Mouse (Mus musculus) lung, embryonic 14.5 days (tissue): Measurements from ENCODE around the gene Adamts3. TPM values are rescaled to one million over a fixed set of nuclear protein-coding genes. Genes with fewer than 3 reads are reported as not detected.

Experiments used
- ATAC-seq: fragments of 200-750 bp; cut with Nextera tagmentation; 2 replicates; pipeline ENCODE4 v1.8.0; 2017; ENCODE audit warnings: mild to moderate bottlenecking, moderate TSS enrichment, moderate library complexity; ENCODE audit not compliant: insufficient read depth
- DNase-seq: peaks from one replicate; pipeline ENCODE4 v3.0.0-alpha.2; 2015
- H3K27ac ChIP-seq: fragments of 300-500 bp; sonication (generic); 2 replicates; pipeline ENCODE4 v1.5.1; 2014; ENCODE audit warnings: low read depth, mild to moderate bottlenecking, moderate library complexity
- H3K27me3 ChIP-seq: fragments of 300-500 bp; sonication (generic); 2 replicates; pipeline ENCODE4 v1.6.1; 2014; ENCODE audit warnings: low read length, control low read depth; ENCODE audit not compliant: insufficient read depth
- H3K36me3 ChIP-seq: fragments of 300-500 bp; sonication (generic); 2 replicates; pipeline ENCODE4 v1.6.1; 2014; ENCODE audit warnings: control low read depth; ENCODE audit not compliant: insufficient read depth
- H3K4me1 ChIP-seq: fragments of 300-500 bp; sonication (generic); 2 replicates; pipeline ENCODE4 v1.6.1; 2014; ENCODE audit warnings: antibody characterized with exemption, control low read depth; ENCODE audit not compliant: insufficient read depth
- H3K4me2 ChIP-seq: fragments of 300-500 bp; sonication (generic); 2 replicates; pipeline ENCODE4 v1.6.1; 2014; ENCODE audit warnings: mild to moderate bottlenecking
- H3K4me3 ChIP-seq: fragments of 300-500 bp; sonication (generic); 2 replicates; pipeline ENCODE4 v1.5.1; 2014; ENCODE audit warnings: low read depth, low read length
- H3K9ac ChIP-seq: fragments of 300-500 bp; sonication (generic); 2 replicates; pipeline ENCODE4 v1.6.1; 2014
- H3K9me3 ChIP-seq: fragments of 300-500 bp; sonication (generic); 2 replicates; pipeline ENCODE4 v1.6.1; 2016; ENCODE audit warnings: low read depth, low read length, control low read depth
- CTCF ChIP-seq: IDR thresholded peaks from 2 replicates; pipeline ENCODE4 v1.5.1; 2016; ENCODE audit warnings: antibody characterized with exemption, low read depth
- WGBS: fragments of 180-500 bp; shearing (Covaris S2); extraction: QIAGEN DNeasy Blood & Tissue Kit; methylation state at CpG from one replicate; pipeline ENCODE4 v1.1.7; 2014; 5-methylcytosine and 5-hydroxymethylcytosine counted together
- polyA plus RNA-seq: library from polyadenylated mRNA; unstranded; fragments of >200 nt; fragmentation: Nextera tagmentation; extraction: Ambion mirVana; gene quantifications from 2 replicates; pipeline ENCODE4 v1.2.1, GENCODE M21; 2014

Gene Adamts3
- polyA plus RNA-seq, 1 experiment from 2014 or later = 5.9 TPM

DNA sequence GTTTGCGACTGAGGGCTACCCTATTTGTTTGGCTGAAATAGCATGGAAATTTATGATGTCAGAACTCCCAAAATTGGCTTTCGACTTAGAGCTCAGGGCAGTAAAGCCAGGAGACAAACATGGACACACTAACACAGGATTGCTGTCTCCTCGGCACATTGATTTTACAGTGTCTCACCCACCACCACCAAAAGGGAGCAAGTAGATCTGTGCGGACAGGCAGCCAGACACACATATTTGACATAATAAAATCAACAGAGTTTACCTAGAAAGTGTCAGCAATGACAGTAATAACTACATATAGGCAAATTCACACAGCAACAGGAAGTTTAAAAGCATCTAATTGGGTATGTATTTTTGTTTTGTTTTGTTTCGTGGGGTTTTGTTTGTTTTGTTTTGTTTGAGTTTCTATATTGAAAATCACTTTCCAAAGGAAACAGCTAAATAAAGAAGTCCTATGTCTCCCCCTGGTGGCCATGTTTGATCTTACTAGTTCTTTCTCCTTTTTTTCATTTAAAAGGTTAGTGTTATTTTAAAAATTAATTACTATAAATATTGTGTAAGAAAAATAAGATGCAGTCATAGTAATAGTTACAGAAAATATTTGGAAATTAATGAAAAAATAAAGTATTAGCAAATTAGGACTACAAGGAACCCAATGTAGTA is 203.1 kb downstream of the Adamts3 start:
- 53% methylated on average over 5 of the region's 5 CpGs for WGBS
- peak; percentile 94 for DNase-seq
- H3K4me3 ChIP-seq = no peak overlapping the region
- H3K36me3 ChIP-seq = no peaks in the 10 kb centered on the region
- ATAC-seq = 0 out of 2 replicates have a peak, but pooled peaks have one; percentile 28
- TF ChIP-seq CTCF = peak; percentile 60
- H3K4me1 ChIP-seq = no peaks in the 10 kb centered on the region
- no peak overlapping the region for H3K4me2 ChIP-seq
- H3K27ac ChIP-seq = no peak overlapping the region
- H3K9ac ChIP-seq = no peak overlapping the region
- no peaks in the 10 kb centered on the region for H3K27me3 ChIP-seq
- no peaks in the 10 kb centered on the region for H3K9me3 ChIP-seq

DNA sequence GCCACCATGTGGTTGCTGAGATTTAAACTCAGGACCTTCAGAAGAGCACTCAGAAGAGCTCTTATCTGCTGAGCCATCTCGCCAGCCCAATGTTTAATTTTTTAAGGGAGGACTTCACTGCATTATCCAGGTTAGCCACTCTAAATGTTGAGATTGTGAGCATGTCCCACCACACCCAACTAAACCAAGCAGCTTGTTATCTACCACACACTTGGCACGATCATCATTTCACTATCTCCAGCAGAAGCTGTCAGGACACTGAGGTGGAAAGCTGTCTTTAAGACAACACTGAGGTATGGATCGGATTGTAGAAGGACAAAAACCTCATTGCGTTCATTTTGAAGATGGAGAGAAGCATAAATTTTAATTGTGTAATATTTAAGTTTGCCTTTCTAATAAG is 205.0 kb downstream of the Adamts3 start:
- H3K9me3 ChIP-seq = no peaks in the 10 kb centered on the region
- no peaks in the 10 kb centered on the region for H3K36me3 ChIP-seq
- H3K27me3 ChIP-seq = no peaks in the 10 kb centered on the region
- no peak for DNase-seq
- no peaks in the 10 kb centered on the region for H3K4me1 ChIP-seq
- no peak overlapping the region for H3K27ac ChIP-seq
- no peak for TF ChIP-seq CTCF
- H3K4me3 ChIP-seq = no peak overlapping the region
- 63% methylated on average over 4 of the region's 4 CpGs for WGBS
- H3K9ac ChIP-seq = no peak overlapping the region
- ATAC-seq = no peak
- H3K4me2 ChIP-seq = no peak overlapping the region

GRCm38 (mm10) chr5:89674066-89674848 is 208.9 kb downstream of the Adamts3 start:
- Histone ChIP-seq H3K36me3 (no peaks in the 10 kb centered on the region), H3K27ac (no peak overlapping the region), H3K4me1 (no peaks in the 10 kb centered on the region), H3K4me3 (no peak overlapping the region), H3K9me3 (no peaks in the 10 kb centered on the region), H3K4me2 (no peak overlapping the region), H3K9ac (no peak overlapping the region), H3K27me3 (no peaks in the 10 kb centered on the region)
- no peak for ATAC-seq
- DNase-seq = no peak
- 67% methylated on average over 9 of the region's 9 CpGs for WGBS
- peak; percentile 17; the same call in 1 of the 2 replicates for TF ChIP-seq CTCF

DNA sequence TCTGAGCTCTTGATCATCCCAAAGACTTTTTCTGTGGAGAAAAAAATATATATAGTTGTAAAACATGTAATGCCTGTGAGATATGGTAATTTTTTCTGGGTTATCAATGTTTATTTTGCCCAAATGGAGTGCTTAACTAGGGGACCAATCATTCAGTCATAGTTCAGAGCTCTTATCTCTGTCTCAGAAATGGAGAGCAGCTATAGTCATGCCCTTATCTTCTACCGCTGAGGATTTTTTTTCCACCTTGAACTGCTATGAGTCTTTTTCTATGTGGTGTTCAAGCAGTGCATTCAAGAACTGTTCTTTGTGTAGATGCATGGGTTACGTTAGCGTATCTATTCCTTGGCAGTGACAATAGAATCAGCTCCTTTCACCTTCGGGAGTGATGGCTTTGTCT is 210.2 kb downstream of the Adamts3 start:
- Histone ChIP-seq H3K27ac (peak overlapping the region; percentile 10; the same call in 1 of the 2 replicates), H3K9me3 (no peaks in the 10 kb centered on the region), H3K9ac (no peak overlapping the region), H3K4me3 (no peak overlapping the region), H3K4me1 (no peaks in the 10 kb centered on the region), H3K4me2 (no peak overlapping the region), H3K27me3 (no peaks in the 10 kb centered on the region), H3K36me3 (no peaks in the 10 kb centered on the region)
- 47% methylated on average over 4 of the region's 4 CpGs for WGBS
- DNase-seq (no peak), ATAC-seq (no peak; the same call in 1 of the 2 replicates)
- TF ChIP-seq CTCF = no peak

DNA sequence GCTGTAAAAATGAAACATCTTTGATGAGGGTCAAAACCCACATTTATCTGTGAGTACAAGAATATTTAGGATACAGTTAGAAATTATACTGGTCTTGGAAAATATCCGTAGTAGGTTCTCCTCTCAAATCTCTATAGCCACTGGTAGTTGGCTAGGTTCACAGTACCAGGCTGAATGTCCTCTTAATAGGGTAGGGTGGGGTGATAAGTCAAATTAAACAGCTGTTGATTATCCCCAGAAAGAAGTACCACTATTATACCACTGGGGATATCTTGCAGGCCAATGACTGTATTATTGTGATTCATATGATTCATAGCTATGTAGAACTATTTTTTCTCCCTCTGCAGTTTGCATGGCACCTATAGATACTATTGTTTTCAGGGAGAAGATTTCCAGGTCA is 228.8 kb downstream of the Adamts3 start:
- WGBS = 66% methylated on average over 1 of the region's 1 CpGs
- no peaks in the 10 kb centered on the region for H3K36me3 ChIP-seq
- no peak overlapping the region for H3K4me2 ChIP-seq
- no peak overlapping the region for H3K9ac ChIP-seq
- no peak overlapping the region for H3K27ac ChIP-seq
- H3K4me3 ChIP-seq = no peak overlapping the region
- TF ChIP-seq CTCF = no peak
- no peaks in the 10 kb centered on the region for H3K4me1 ChIP-seq
- ATAC-seq (no peak), DNase-seq (no peak)
- H3K9me3 ChIP-seq = no peaks in the 10 kb centered on the region
- no peaks in the 10 kb centered on the region for H3K27me3 ChIP-seq

DNA sequence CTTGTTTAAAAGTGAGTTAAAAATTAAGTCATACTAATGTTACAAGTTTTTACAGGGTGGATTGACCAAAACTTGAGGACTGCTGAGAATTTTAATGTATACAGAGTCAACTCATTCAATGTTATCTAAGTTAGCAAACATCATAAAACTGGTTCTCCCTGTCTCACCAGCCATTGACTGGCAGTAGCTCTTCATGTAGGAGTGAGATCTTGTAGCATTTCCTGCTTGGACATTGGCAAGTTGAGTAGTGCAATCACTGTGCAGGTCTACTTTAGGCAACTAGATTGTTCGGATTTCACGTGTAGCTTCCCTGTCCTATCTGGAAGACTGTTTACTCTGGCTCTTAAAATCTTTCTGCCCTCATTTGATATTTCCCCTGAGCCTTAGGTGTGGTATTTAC is 229.3 kb downstream of the Adamts3 start:
- Histone ChIP-seq H3K4me2 (no peak overlapping the region), H3K9me3 (no peaks in the 10 kb centered on the region), H3K36me3 (no peaks in the 10 kb centered on the region), H3K4me3 (no peak overlapping the region), H3K27me3 (no peaks in the 10 kb centered on the region), H3K9ac (no peak overlapping the region), H3K4me1 (no peaks in the 10 kb centered on the region), H3K27ac (no peak overlapping the region)
- peak; percentile 82; the same call in 1 of the 2 replicates for ATAC-seq
- TF ChIP-seq CTCF = no peak
- peak; percentile 69 for DNase-seq
- WGBS = 51% methylated on average over 2 of the region's 2 CpGs

DNA sequence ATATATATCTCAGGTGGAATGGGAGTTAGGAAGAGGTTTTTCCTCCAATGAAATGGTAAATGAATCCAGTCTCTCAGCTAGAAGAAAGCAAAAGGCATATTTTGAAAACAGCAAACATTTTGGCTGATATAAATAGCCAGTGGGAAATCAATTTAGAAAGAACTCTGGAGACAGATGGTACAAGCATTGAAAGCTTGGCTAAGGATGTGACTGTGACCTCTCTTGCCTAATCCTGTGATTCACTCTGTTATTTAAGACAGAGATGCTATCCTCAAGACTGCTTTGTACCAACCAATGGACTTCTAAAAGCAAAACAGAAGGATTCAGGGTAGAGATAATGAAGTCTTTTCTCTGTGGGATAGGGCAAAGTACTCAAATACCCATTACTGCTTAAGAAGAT is 236.2 kb downstream of the Adamts3 start:
- H3K4me3 ChIP-seq = no peak overlapping the region
- no peak overlapping the region for H3K4me2 ChIP-seq
- no peaks in the 10 kb centered on the region for H3K9me3 ChIP-seq
- TF ChIP-seq CTCF = no peak
- no peaks in the 10 kb centered on the region for H3K4me1 ChIP-seq
- H3K9ac ChIP-seq = no peak overlapping the region
- no peak for DNase-seq
- no peaks in the 10 kb centered on the region for H3K27me3 ChIP-seq
- H3K36me3 ChIP-seq = no peaks in the 10 kb centered on the region
- no peak for ATAC-seq
- no peak overlapping the region for H3K27ac ChIP-seq
